Mouse (Mus musculus): ENCODE data around the gene Rrm1. TPM values are rescaled to one million over a fixed set of nuclear protein-coding genes. Genes with fewer than 3 reads are reported as not detected.

The Rrm1 gene
- polyA plus RNA-seq, 1 experiment from 2014 or later = 79.3 TPM

DNA sequence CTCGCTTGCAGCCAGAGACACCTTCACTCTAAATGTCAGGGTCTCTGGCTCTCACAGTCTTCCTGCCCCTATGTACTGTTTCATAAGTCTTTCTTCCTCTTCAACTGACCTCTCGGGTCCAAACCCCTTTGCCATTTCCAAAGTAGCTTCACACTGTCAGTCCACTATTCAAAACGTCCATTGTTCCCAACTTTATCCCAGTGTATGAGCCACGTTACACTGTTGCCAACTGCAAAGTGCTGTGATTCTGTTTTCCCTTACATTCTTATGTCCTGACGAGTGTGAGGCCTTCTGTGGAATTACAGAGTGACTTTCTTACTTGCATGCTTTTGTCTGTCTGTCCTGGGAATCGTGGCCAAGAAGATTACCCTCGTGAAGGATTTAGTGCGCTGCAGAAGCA, 26.1 kb downstream of the Rrm1 start:
- H3K27me3 ChIP-seq (replicated peaks; ENCODE audit: control insufficient read depth, insufficient read depth, low read length) = no peaks in the 10 kb centered on the region
- H3K4me3 ChIP-seq (replicated peaks; ENCODE audit: low read length) = no peak overlapping the region
- ATAC-seq = no peak
- no peaks in the 10 kb centered on the region for H3K4me1 ChIP-seq (replicated peaks; ENCODE audit: control insufficient read depth, insufficient read depth, low read length)
- no peak overlapping the region for H3K27ac ChIP-seq (ENCODE audit: low read length)
- 85% methylated on average over 8 of the region's 8 CpGs for WGBS
- no peak overlapping the region for H3K4me2 ChIP-seq (ENCODE audit: low read length)
- H3K36me3 ChIP-seq (ENCODE audit: control insufficient read depth, insufficient read depth) = peaks cover 43% of the 10 kb centered on the region
- H3K9me3 ChIP-seq (ENCODE audit: control insufficient read depth, low read length) = no peaks in the 10 kb centered on the region
- H3K9ac ChIP-seq (replicated peaks; ENCODE audit: low read depth, low read length) = no peak overlapping the region

DNA sequence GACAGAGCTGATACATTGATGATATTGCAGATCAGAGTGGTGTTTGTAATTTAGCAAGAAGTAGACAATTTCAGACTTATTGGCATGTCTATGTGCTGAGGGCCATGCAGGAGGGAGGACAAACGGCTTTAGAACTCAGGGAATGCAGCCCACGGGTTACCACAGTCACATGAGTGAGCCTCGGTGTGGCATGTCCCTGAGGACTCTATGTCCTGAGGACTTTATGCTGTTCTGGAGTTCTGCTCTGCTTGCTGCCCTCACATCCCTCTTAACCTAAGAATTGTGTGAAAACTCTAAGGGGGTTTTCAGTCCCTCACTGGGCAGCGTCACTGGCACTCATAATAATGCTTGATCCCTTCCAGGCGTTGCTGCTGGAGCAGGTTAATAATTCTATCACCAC, 31.2 kb downstream of the Rrm1 start:
- Histone ChIP-seq H3K4me3 (replicated peaks; ENCODE audit: low read length) (no peak overlapping the region), H3K4me1 (replicated peaks; ENCODE audit: control insufficient read depth, insufficient read depth, low read length) (no peaks in the 10 kb centered on the region), H3K4me2 (ENCODE audit: low read length) (no peak overlapping the region), H3K36me3 (ENCODE audit: control insufficient read depth, insufficient read depth) (peaks cover 9% of the 10 kb centered on the region; the same call in 1 of the 2 replicates), H3K27me3 (replicated peaks; ENCODE audit: control insufficient read depth, insufficient read depth, low read length) (no peaks in the 10 kb centered on the region), H3K9me3 (ENCODE audit: control insufficient read depth, low read length) (no peaks in the 10 kb centered on the region), H3K9ac (replicated peaks; ENCODE audit: low read depth, low read length) (no peak overlapping the region), H3K27ac (ENCODE audit: low read length) (no peak overlapping the region)
- ATAC-seq = no peak
- WGBS = 72% methylated on average over 5 of the region's 5 CpGs

DNA sequence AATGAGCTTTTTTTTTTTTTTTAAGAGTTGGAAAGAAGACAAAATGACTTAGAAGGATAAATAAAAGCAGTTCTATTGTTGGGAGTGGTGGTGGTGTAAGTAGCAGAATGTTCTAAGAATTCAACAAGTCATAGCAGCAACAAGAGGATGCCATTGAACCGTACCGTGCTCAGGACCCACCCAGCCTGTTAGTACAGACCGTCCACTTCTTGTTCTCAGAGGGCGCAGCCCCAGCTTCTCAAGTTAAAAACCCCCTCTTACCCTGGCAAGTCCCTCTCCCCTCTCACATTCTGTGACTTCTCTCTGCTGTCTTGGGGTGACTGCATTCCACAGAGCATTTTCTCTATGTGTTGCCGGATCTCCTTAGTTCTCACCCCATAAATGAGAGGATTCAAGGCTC, 35.1 kb downstream of the Rrm1 start:
- 93% methylated on average over 5 of the region's 5 CpGs for whole genome bisulfite sequencing
- no peak overlapping the region for H3K9ac ChIP-seq (replicated peaks; ENCODE audit: low read depth, low read length)
- no peak for ATAC-seq
- no peaks in the 10 kb centered on the region for H3K27me3 ChIP-seq (replicated peaks; ENCODE audit: control insufficient read depth, insufficient read depth, low read length)
- no peaks in the 10 kb centered on the region for H3K36me3 ChIP-seq (ENCODE audit: control insufficient read depth, insufficient read depth)
- no peak overlapping the region for H3K4me3 ChIP-seq (replicated peaks; ENCODE audit: low read length)
- no peaks in the 10 kb centered on the region for H3K9me3 ChIP-seq (ENCODE audit: control insufficient read depth, low read length)
- H3K4me2 ChIP-seq (ENCODE audit: low read length) = no peak overlapping the region
- no peak overlapping the region for H3K27ac ChIP-seq (ENCODE audit: low read length)
- no peaks in the 10 kb centered on the region for H3K4me1 ChIP-seq (replicated peaks; ENCODE audit: control insufficient read depth, insufficient read depth, low read length)

DNA sequence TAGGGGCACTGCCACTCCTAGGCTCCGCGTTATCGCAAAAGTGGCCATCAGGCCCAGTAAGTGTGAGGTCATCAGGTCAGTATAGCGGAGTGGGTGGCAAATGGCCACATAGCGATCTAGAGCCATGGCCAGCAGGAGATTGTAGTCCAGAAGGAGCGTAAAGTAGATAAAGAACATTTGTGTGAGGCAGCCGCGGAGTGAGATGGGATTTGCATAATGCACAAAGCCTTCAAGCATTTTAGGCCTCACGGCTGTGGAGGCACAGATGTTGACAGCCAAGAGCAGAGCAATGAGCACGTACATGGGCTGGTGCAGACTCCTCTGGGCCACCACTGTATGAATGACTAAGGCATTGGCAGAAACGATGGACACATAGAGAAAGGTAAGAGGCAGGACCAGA, 35.9 kb downstream of the Rrm1 start:
- H3K36me3 ChIP-seq (ENCODE audit: control insufficient read depth, insufficient read depth) = no peaks in the 10 kb centered on the region
- ATAC-seq = no peak

DNA sequence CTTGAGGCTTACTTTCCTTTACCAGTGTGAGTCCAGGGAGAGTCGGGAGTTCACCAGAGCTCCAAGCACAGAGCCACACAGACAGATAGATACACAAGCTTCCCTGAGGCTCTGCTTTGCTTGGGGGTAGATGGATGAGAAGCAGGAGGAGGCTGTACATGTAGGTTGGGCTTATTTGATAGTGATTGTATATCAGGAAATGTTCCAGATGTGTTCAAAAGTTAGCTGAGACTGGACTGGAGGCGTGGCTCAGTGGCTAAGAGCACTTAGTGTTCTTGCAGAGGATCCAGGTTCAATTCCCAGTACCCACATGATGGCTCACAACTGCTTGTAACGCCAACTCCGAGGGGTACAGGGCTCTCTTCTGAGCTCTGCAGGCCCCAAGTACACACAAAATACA, 36.9 kb downstream of the Rrm1 start:
- no peak overlapping the region for H3K27ac ChIP-seq (ENCODE audit: low read length)
- H3K4me2 ChIP-seq (ENCODE audit: low read length) = no peak overlapping the region
- no peaks in the 10 kb centered on the region for H3K27me3 ChIP-seq (replicated peaks; ENCODE audit: control insufficient read depth, insufficient read depth, low read length)
- H3K9me3 ChIP-seq (ENCODE audit: control insufficient read depth, low read length) = no peaks in the 10 kb centered on the region
- no peaks in the 10 kb centered on the region for H3K36me3 ChIP-seq (ENCODE audit: control insufficient read depth, insufficient read depth)
- H3K9ac ChIP-seq (replicated peaks; ENCODE audit: low read depth, low read length) = no peak overlapping the region
- 89% methylated on average over 4 of the region's 4 CpGs for WGBS
- no peak overlapping the region for H3K4me3 ChIP-seq (replicated peaks; ENCODE audit: low read length)
- H3K4me1 ChIP-seq (replicated peaks; ENCODE audit: control insufficient read depth, insufficient read depth, low read length) = no peaks in the 10 kb centered on the region
- ATAC-seq = no peak

More for the DNA sequence above, 35.9 kb downstream of the Rrm1 start:
- no peak overlapping the region for H3K4me3 ChIP-seq (replicated peaks; ENCODE audit: low read length)
- 76% methylated on average over 11 of the region's 11 CpGs for WGBS
- no peaks in the 10 kb centered on the region for H3K27me3 ChIP-seq (replicated peaks; ENCODE audit: control insufficient read depth, insufficient read depth, low read length)
- H3K27ac ChIP-seq (ENCODE audit: low read length) = no peak overlapping the region
- H3K9me3 ChIP-seq (ENCODE audit: control insufficient read depth, low read length) = no peaks in the 10 kb centered on the region
- no peaks in the 10 kb centered on the region for H3K4me1 ChIP-seq (replicated peaks; ENCODE audit: control insufficient read depth, insufficient read depth, low read length)
- H3K4me2 ChIP-seq (ENCODE audit: low read length) = no peak overlapping the region
- no peak overlapping the region for H3K9ac ChIP-seq (replicated peaks; ENCODE audit: low read depth, low read length)

DNA sequence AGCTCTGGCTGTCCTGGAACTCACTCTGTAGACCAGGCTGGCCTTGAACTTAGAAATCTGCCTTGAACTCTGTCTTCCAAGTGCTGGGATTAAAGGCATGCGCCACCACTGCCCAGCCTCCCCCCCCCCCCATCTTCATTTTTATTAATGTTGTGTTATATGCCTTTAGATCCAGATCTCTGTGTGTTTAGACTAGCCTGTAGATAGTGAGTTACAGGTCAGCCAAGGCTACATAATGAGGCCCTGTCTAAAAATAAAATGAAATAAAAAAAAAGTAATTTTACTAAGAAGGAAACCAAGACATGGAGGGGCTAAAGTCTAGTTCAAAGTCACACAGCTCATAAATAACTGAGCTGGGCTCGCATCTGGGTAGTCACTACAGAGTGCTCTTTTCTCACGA, 37.4 kb downstream of the Rrm1 start:
- 89% methylated on average over 3 of the region's 3 CpGs for WGBS
- Histone ChIP-seq H3K9me3 (ENCODE audit: control insufficient read depth, low read length) (no peaks in the 10 kb centered on the region), H3K36me3 (ENCODE audit: control insufficient read depth, insufficient read depth) (no peaks in the 10 kb centered on the region), H3K27me3 (replicated peaks; ENCODE audit: control insufficient read depth, insufficient read depth, low read length) (no peaks in the 10 kb centered on the region), H3K4me3 (replicated peaks; ENCODE audit: low read length) (no peak overlapping the region), H3K4me1 (replicated peaks; ENCODE audit: control insufficient read depth, insufficient read depth, low read length) (no peaks in the 10 kb centered on the region), H3K9ac (replicated peaks; ENCODE audit: low read depth, low read length) (no peak overlapping the region), H3K4me2 (ENCODE audit: low read length) (no peak overlapping the region), H3K27ac (ENCODE audit: low read length) (no peak overlapping the region)
- ATAC-seq = no peak

DNA sequence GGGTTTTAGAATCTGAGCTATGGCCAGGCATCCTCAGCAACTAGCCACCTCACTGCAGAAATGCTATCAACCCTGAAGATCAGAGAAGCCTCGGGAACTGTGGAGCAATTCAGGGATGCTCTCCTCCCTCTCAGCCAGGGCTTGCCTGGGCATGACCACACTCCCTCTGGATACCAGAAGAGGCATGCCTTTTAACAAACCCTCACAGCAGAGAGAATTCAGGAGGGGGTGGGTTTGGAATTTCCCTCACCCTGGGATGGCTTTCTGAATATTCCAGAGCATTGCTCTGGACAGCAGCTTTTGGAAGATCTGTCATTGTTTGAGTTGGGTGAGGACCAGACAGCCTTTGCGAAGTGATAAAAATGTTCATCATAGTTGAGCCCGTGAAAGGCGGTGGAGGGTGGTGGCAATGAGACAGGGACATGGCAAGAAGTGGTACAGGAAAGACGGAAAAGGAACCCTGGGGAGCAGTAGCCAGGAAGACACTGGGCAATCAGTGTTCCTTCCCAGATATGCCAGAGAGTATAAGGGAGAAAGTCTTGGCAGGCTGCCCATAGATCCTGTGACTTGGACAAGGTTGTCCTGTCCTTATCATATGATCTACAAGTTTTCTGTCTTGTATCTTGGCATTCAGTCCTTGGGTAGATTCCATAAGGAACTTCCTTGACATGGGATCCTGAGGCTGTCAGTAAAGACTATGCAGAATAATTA, 38.0 kb downstream of the Rrm1 start:
- no peak overlapping the region for H3K4me3 ChIP-seq (replicated peaks; ENCODE audit: low read length)
- H3K9ac ChIP-seq (replicated peaks; ENCODE audit: low read depth, low read length) = no peak overlapping the region
- ATAC-seq = no peak
- no peak overlapping the region for H3K27ac ChIP-seq (ENCODE audit: low read length)
- no peak overlapping the region for H3K4me2 ChIP-seq (ENCODE audit: low read length)
- no peaks in the 10 kb centered on the region for H3K27me3 ChIP-seq (replicated peaks; ENCODE audit: control insufficient read depth, insufficient read depth, low read length)
- no peaks in the 10 kb centered on the region for H3K9me3 ChIP-seq (ENCODE audit: control insufficient read depth, low read length)
- WGBS = 86% methylated on average over 5 of the region's 5 CpGs
- H3K4me1 ChIP-seq (replicated peaks; ENCODE audit: control insufficient read depth, insufficient read depth, low read length) = no peaks in the 10 kb centered on the region
- H3K36me3 ChIP-seq (ENCODE audit: control insufficient read depth, insufficient read depth) = no peaks in the 10 kb centered on the region

DNA sequence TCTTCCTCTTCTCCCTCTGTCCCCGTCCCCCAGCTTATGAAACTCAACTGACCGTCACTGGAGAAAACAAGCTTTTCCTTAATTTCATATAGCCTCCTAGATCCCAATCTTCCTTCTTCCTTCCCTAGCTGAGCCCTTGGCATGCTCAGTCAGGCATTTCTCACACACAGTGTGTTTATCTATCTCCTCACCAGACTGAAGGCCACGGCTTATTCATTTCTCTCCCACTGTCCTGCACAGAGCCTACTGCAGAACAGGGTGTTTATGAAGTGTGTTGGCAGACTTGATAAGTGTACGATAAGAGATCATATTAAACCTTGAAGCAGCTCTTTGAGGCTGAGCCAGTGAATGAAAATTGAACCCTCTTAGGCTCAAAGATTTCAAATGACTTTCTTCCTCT, 39.3 kb downstream of the Rrm1 start:
- 93% methylated on average over 4 of the region's 4 CpGs for WGBS
- H3K4me2 ChIP-seq (ENCODE audit: low read length) = no peak overlapping the region
- no peak overlapping the region for H3K4me3 ChIP-seq (replicated peaks; ENCODE audit: low read length)
- no peaks in the 10 kb centered on the region for H3K36me3 ChIP-seq (ENCODE audit: control insufficient read depth, insufficient read depth)
- no peak overlapping the region for H3K27ac ChIP-seq (ENCODE audit: low read length)
- H3K9me3 ChIP-seq (ENCODE audit: control insufficient read depth, low read length) = no peaks in the 10 kb centered on the region
- H3K4me1 ChIP-seq (replicated peaks; ENCODE audit: control insufficient read depth, insufficient read depth, low read length) = no peaks in the 10 kb centered on the region
- H3K27me3 ChIP-seq (replicated peaks; ENCODE audit: control insufficient read depth, insufficient read depth, low read length) = no peaks in the 10 kb centered on the region
- ATAC-seq = no peak
- no peak overlapping the region for H3K9ac ChIP-seq (replicated peaks; ENCODE audit: low read depth, low read length)

DNA sequence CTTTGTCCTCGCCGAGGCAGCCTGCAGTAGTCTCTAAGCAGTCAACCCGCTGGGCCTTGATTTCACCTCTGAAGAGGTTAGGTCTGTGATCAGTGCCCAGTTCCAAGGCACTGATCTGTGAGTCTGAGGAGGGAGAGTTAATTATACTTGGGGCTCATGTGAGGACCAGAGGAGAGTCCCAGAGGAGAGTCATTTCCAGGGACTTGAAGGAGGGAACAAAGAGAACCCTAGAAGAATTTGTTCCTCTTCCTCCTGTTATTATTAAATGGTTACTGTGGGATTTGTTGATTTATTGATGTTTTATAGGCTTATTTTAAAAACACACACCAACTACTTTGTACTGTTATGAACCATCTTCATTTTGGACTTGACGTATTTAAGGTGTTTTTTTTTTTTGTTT, 40.1 kb downstream of the Rrm1 start, which contains the start of gene Olfr543:
TSS of gene Olfr543 (minus strand) at position 101 of the 400 bp plus-strand sequence.
- WGBS = 97% methylated on average over 4 of the region's 4 CpGs
- Histone ChIP-seq H3K4me1 (replicated peaks; ENCODE audit: control insufficient read depth, insufficient read depth, low read length) (no peaks in the 10 kb centered on the region), H3K36me3 (ENCODE audit: control insufficient read depth, insufficient read depth) (no peaks in the 10 kb centered on the region), H3K27ac (ENCODE audit: low read length) (no peak within 1 kb of the TSS), H3K9me3 (ENCODE audit: control insufficient read depth, low read length) (no peaks in the 10 kb centered on the region), H3K9ac (replicated peaks; ENCODE audit: low read depth, low read length) (no peak within 1 kb of the TSS), H3K4me3 (replicated peaks; ENCODE audit: low read length) (no peak within 1 kb of the TSS), H3K27me3 (replicated peaks; ENCODE audit: control insufficient read depth, insufficient read depth, low read length) (no peaks in the 10 kb centered on the region), H3K4me2 (ENCODE audit: low read length) (no peak within 1 kb of the TSS)
- no peak for ATAC-seq

DNA sequence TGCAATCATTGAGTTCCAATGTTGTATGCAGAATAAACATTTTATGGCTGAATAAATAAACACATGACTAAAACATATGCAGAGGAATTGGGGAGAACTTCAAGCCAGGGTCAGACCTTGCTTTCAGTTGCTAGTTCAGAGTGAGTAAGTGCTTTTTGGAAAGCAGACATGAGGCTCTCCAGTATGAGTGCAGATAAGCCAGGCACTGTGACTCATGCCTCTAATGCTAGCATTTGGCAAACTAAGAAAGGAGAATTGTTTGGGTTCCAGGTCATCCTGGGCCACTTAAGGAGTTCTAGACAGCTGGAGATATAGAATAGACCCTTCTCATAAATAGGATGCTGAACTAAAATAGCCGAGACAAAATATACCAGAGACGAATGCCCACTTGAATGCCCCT, 42.2 kb downstream of the Rrm1 start:
- H3K4me1 ChIP-seq (replicated peaks; ENCODE audit: control insufficient read depth, insufficient read depth, low read length) = no peaks in the 10 kb centered on the region
- H3K27ac ChIP-seq (ENCODE audit: low read length) = no peak overlapping the region
- no peak overlapping the region for H3K9ac ChIP-seq (replicated peaks; ENCODE audit: low read depth, low read length)
- no peaks in the 10 kb centered on the region for H3K9me3 ChIP-seq (ENCODE audit: control insufficient read depth, low read length)
- H3K27me3 ChIP-seq (replicated peaks; ENCODE audit: control insufficient read depth, insufficient read depth, low read length) = no peaks in the 10 kb centered on the region
- ATAC-seq = no peak
- no peaks in the 10 kb centered on the region for H3K36me3 ChIP-seq (ENCODE audit: control insufficient read depth, insufficient read depth)
- WGBS = 85% methylated on average over 2 of the region's 2 CpGs
- H3K4me3 ChIP-seq (replicated peaks; ENCODE audit: low read length) = no peak overlapping the region
- no peak overlapping the region for H3K4me2 ChIP-seq (ENCODE audit: low read length)

Measured in forebrain, embryonic 16.5 days (tissue).